Mouse (Mus musculus) hindbrain, embryonic 11.5 days (tissue): Measurements from ENCODE around the gene Cask. TPM values are rescaled to one million over a fixed set of nuclear protein-coding genes. Genes with fewer than 3 reads are reported as not detected.

Source experiments
- ATAC-seq: fragments of 200-750 bp; cut with Nextera tagmentation; 2 replicates; pipeline ENCODE4 v1.8.0; 2017; ENCODE audit warnings: mild to moderate bottlenecking, moderate TSS enrichment, moderate library complexity; ENCODE audit not compliant: low FRiP score
- DNase-seq: peaks from one replicate; pipeline ENCODE4 v3.0.0-alpha.2; 2015; ENCODE audit warnings: low spot score
- H3K27ac ChIP-seq: fragments of 300-500 bp; sonication (generic); 2 replicates; pipeline ENCODE4 v1.5.1; 2014; ENCODE audit warnings: mild to moderate bottlenecking, low read depth, low read length
- H3K27me3 ChIP-seq: fragments of 300-500 bp; sonication (generic); 2 replicates; pipeline ENCODE4 v1.6.1; 2014; ENCODE audit warnings: mild to moderate bottlenecking, low read length, moderate library complexity, mixed read lengths; ENCODE audit not compliant: control insufficient read depth, insufficient read depth
- H3K36me3 ChIP-seq: fragments of 300-500 bp; sonication (generic); 2 replicates; pipeline ENCODE4 v1.6.1; 2014; ENCODE audit warnings: mild to moderate bottlenecking, low read length, moderate library complexity, mixed read lengths; ENCODE audit not compliant: control insufficient read depth, insufficient read depth
- H3K4me1 ChIP-seq: fragments of 300-500 bp; sonication (generic); replicated peaks from 2 replicates; pipeline ENCODE4 v1.6.1; 2014; ENCODE audit warnings: low read length, mixed read lengths; ENCODE audit not compliant: control insufficient read depth, insufficient read depth
- H3K4me2 ChIP-seq: fragments of 300-500 bp; sonication (generic); replicated peaks from 2 replicates; pipeline ENCODE4 v1.6.1; 2014; ENCODE audit warnings: mild to moderate bottlenecking, low read depth, low read length
- H3K4me3 ChIP-seq: fragments of 300-500 bp; sonication (generic); 2 replicates; pipeline ENCODE4 v1.5.1; 2014; ENCODE audit warnings: low read depth, low read length
- H3K9ac ChIP-seq: fragments of 300-500 bp; sonication (generic); 2 replicates; pipeline ENCODE4 v1.6.1; 2014; ENCODE audit warnings: low read depth, low read length
- H3K9me3 ChIP-seq: fragments of 300-500 bp; sonication (generic); 2 replicates; pipeline ENCODE4 v1.6.1; 2016; ENCODE audit warnings: low read length; ENCODE audit not compliant: control insufficient read depth
- WGBS: fragments of 180-500 bp; shearing (Covaris S2); extraction: QIAGEN DNeasy Blood & Tissue Kit; methylation state at CpG from one replicate; pipeline ENCODE4 v1.1.7; 2014; 5-methylcytosine and 5-hydroxymethylcytosine counted together
- polyA plus RNA-seq: library from polyadenylated mRNA; unstranded; fragments of >200 nt; fragmentation: Nextera tagmentation; extraction: Ambion mirVana; gene quantifications from 2 replicates; pipeline ENCODE4 v1.2.1, GENCODE M21; 2014

Cask gene
- polyA plus RNA-seq, result 22.1 and 29.6 TPM in 2 replicates

- Histone ChIP-seq H3K4me2 (no peak within 1 kb of the TSS), H3K9me3 (no peaks in the 10 kb centered on the region), H3K4me1 (no peaks in the 10 kb centered on the region), H3K27ac (no peak within 1 kb of the TSS), H3K27me3 (no peaks in the 10 kb centered on the region), H3K4me3 (no peak within 1 kb of the TSS), H3K36me3 (no peaks in the 10 kb centered on the region), H3K9ac (no peak within 1 kb of the TSS)
- DNase-seq (no peak), ATAC-seq (no peak)
- WGBS, result 57% methylated on average over 4 of the region's 4 CpGs
These were observed at the start of gene Cask for GRCm38 (mm10) chrX:13851285-13851684. Cask (minus strand) TSS chrX:13851367.

GRCm38 (mm10) chrX:13889976-13890375, 38.8 kb upstream of the Cask start:
- Histone ChIP-seq H3K27ac (no peak overlapping the region), H3K27me3 (no peaks in the 10 kb centered on the region), H3K9me3 (no peaks in the 10 kb centered on the region), H3K36me3 (no peaks in the 10 kb centered on the region), H3K4me3 (no peak overlapping the region), H3K9ac (no peak overlapping the region), H3K4me1 (no peaks in the 10 kb centered on the region), H3K4me2 (no peak overlapping the region)
- ATAC-seq (no peak), DNase-seq (no peak)
- WGBS, result 63% methylated on average over 2 of the region's 2 CpGs

- no peak for DNase-seq
- H3K4me2 ChIP-seq, result no peak overlapping the region
- H3K4me3 ChIP-seq, result no peak overlapping the region
- no peak overlapping the region for H3K27ac ChIP-seq
- WGBS, result 81% methylated on average over 1 of the region's 1 CpGs
- no peaks in the 10 kb centered on the region for H3K36me3 ChIP-seq
- no peaks in the 10 kb centered on the region for H3K4me1 ChIP-seq
- no peak overlapping the region for H3K9ac ChIP-seq
- ATAC-seq, result no peak
- no peaks in the 10 kb centered on the region for H3K9me3 ChIP-seq
- H3K27me3 ChIP-seq, result no peaks in the 10 kb centered on the region
These were observed 33.2 kb upstream of the Cask start for GRCm38 (mm10) chrX:13884348-13884747.

GRCm38 (mm10) chrX:13881969-13882368, 30.8 kb upstream of the Cask start:
- DNase-seq (no peak), ATAC-seq (no peak)
- Histone ChIP-seq H3K9ac (no peak overlapping the region), H3K4me1 (no peaks in the 10 kb centered on the region), H3K9me3 (no peaks in the 10 kb centered on the region), H3K4me2 (no peak overlapping the region), H3K36me3 (no peaks in the 10 kb centered on the region), H3K27me3 (no peaks in the 10 kb centered on the region), H3K27ac (no peak overlapping the region), H3K4me3 (no peak overlapping the region)
- WGBS, result 22% methylated on average over 6 of the region's 6 CpGs

GRCm38 (mm10) chrX:13860145-13860544, 9.0 kb upstream of the Cask start:
- Histone ChIP-seq H3K9me3 (no peaks in the 10 kb centered on the region), H3K27me3 (no peaks in the 10 kb centered on the region), H3K4me1 (no peaks in the 10 kb centered on the region), H3K4me2 (no peak overlapping the region), H3K9ac (no peak overlapping the region), H3K4me3 (no peak overlapping the region), H3K27ac (no peak overlapping the region), H3K36me3 (no peaks in the 10 kb centered on the region)
- no peak for DNase-seq
- WGBS, result 91% methylated on average over 4 of the region's 4 CpGs
- no peak for ATAC-seq

GRCm38 (mm10) chrX:13859051-13859450, 7.9 kb upstream of the Cask start:
- Histone ChIP-seq H3K9ac (no peak overlapping the region), H3K36me3 (no peaks in the 10 kb centered on the region), H3K27ac (no peak overlapping the region), H3K9me3 (no peaks in the 10 kb centered on the region), H3K4me3 (no peak overlapping the region), H3K4me1 (no peaks in the 10 kb centered on the region), H3K27me3 (no peaks in the 10 kb centered on the region), H3K4me2 (no peak overlapping the region)
- no peak for ATAC-seq
- DNase-seq, result no peak
- WGBS, result 85% methylated on average over 8 of the region's 9 CpGs

- Histone ChIP-seq H3K36me3 (no peaks in the 10 kb centered on the region), H3K27me3 (no peaks in the 10 kb centered on the region), H3K4me1 (no peaks in the 10 kb centered on the region), H3K27ac (no peak overlapping the region), H3K4me2 (no peak overlapping the region), H3K4me3 (no peak overlapping the region), H3K9ac (no peak overlapping the region), H3K9me3 (no peaks in the 10 kb centered on the region)
- ATAC-seq, result no peak
- no peak for DNase-seq
- whole genome bisulfite sequencing, result 100% methylated on average over 1 of the region's 1 CpGs
These were observed 2.7 kb downstream of the Cask start for GRCm38 (mm10) chrX:13848473-13848872.

GRCm38 (mm10) chrX:13847502-13847851, 3.7 kb downstream of the Cask start:
- H3K27ac ChIP-seq, result peak overlapping the region; percentile 75
- H3K9me3 ChIP-seq, result no peaks in the 10 kb centered on the region
- DNase-seq (no peak), ATAC-seq (peak; percentile 39; the same call in 1 of the 2 replicates)
- peak overlapping the region; percentile 57 for H3K4me3 ChIP-seq
- H3K9ac ChIP-seq, result peak overlapping the region; percentile 47
- 31% methylated on average over 7 of the region's 7 CpGs for WGBS
- H3K4me1 ChIP-seq, result no peaks in the 10 kb centered on the region
- H3K36me3 ChIP-seq, result no peaks in the 10 kb centered on the region
- no peaks in the 10 kb centered on the region for H3K27me3 ChIP-seq
- peak overlapping the region; percentile 38 for H3K4me2 ChIP-seq

GRCm38 (mm10) chrX:13846653-13847501, 4.3 kb downstream of the Cask start:
- Histone ChIP-seq H3K9me3 (no peaks in the 10 kb centered on the region), H3K4me3 (peak overlapping the region; percentile 57), H3K27me3 (no peaks in the 10 kb centered on the region), H3K27ac (peak overlapping the region; percentile 94), H3K4me2 (peak overlapping the region; percentile 38), H3K9ac (peak overlapping the region; percentile 79), H3K36me3 (no peaks in the 10 kb centered on the region), H3K4me1 (no peaks in the 10 kb centered on the region)
- ATAC-seq, result peak; percentile 90
- peak; percentile 86 for DNase-seq
- WGBS, result 18% methylated on average over 34 of the region's 59 CpGs
